Mouse (Mus musculus) liver, postnatal 0 days (tissue): Measurements from ENCODE around the gene Ptprg.

ENCODE experiments used
- CTCF ChIP-seq: sonication (generic); IDR thresholded peaks from 2 replicates; pipeline ENCODE4 v1.5.1; 2016; ENCODE audit warnings: antibody characterized with exemption, low read depth
- EP300 ChIP-seq: IDR thresholded peaks from 2 replicates; pipeline ENCODE4 v1.6.1; 2016; ENCODE audit warnings: antibody characterized with exemption, low read depth, mild to moderate bottlenecking

GRCm38 (mm10) chr14:11802355-11803035 lies 249.2 kb downstream of the Ptprg start:
- no peak for TF ChIP-seq CTCF
- no peak for TF ChIP-seq EP300
